Mouse (Mus musculus) brain, embryonic 14.5 days (tissue): ENCODE results near the gene Gm7945.
"Not testable (repeated sequence)": the region's sequence is repeated elsewhere in the genome, so short reads cannot be mapped to it uniquely, and the experiment has no call there.

ENCODE experiments used
- CTCF ChIP-seq: fragments of 200-500 bp; IDR thresholded peaks from 2 replicates; pipeline ENCODE4 v1.5.1; 2012; ENCODE audit warnings: inconsistent platforms, mild to moderate bottlenecking, moderate library complexity, borderline replicate concordance; ENCODE audit not compliant: insufficient read depth, insufficient read length; ENCODE audit errors: extremely low read depth
- POLR2A ChIP-seq: fragments of 200-500 bp; IDR thresholded peaks from 2 replicates; pipeline ENCODE4 v1.6.1; 2012; ENCODE audit warnings: mild to moderate bottlenecking, inconsistent platforms, borderline replicate concordance; ENCODE audit not compliant: poor library complexity, insufficient read depth, insufficient read length, severe bottlenecking; ENCODE audit errors: extremely low read depth

DNA sequence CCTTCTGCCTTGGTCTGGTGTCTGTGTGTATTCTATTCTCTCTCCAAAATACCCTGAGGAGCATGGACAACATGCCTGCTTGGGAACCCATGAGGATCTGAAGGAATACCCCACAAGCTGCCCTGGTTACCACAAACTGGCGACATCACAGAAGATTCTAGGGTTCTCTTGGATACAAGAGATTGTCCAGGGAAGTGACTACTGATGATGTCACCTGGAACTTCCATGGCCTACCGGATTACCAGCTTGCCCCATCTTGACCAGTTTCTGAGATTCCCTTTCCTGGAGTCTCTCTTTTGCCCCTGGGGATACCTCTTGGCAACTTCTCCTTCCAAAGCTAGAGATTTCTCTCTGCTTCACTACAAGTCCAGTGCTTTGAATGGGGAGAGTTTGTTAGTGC lies 22.0 kb upstream of the Gm7945 start, which contains the start of gene Gm6482:
- not testable (repeated sequence) for TF ChIP-seq CTCF, POLR2A
